Mouse (Mus musculus) ES-Bruce4 (cell line): ENCODE measurements around the gene Patj.

ENCODE experiments used
- CTCF ChIP-seq: IDR thresholded peaks from one replicate; pipeline ENCODE4 v1.8.1; 2011; ENCODE audit warnings: low read depth, low read length
- EP300 ChIP-seq: IDR thresholded peaks from 2 replicates; pipeline ENCODE4 v1.6.1; 2011; ENCODE audit warnings: low read depth, low read length; ENCODE audit not compliant: insufficient read depth
- POLR2A ChIP-seq: IDR thresholded peaks from one replicate; pipeline ENCODE4 v1.8.1; 2011; ENCODE audit warnings: low read length; ENCODE audit not compliant: insufficient read depth

DNA sequence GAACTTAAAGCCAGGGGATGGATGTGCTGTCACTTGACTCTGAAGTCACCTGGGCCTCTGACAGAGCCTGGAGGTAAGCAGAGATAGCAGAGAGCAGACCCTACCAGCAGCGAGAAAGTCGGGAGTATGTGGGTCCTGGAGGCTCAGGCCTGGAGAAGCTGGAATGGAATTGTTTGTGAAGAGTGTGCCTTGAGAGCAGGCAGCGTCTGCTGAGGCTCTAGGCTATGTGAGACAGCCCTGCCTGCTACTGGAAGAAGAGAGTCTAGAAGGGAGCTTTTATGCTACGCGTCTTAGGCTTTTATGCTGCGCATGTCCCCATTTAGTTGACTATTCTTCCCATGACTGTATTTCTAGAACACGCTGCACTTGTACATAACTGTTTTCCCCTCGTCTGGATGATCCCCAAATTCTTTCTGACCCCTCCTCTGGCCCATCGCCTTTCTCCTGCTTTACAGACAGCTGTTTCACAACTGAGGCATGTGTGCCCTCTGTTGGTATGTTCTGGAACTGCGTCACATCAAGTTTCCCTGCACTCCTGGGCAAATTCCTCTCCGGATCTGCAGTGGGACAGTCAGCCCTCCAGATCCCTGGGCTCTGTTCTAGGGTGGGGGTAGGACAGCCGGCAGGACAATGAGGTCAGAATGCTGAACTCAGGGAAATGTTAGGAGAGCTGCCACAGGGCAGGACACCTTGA is 306.8 kb downstream of the Patj start:
- TF ChIP-seq CTCF (peak; percentile 76), POLR2A (no peak), EP300 (no peak)
